Mouse (Mus musculus) layer of hippocampus, postnatal 14 days (tissue): ENCODE results near the gene Kif21a. TPM values are rescaled to one million over a fixed set of nuclear protein-coding genes. Genes with fewer than 3 reads are reported as not detected.

Experiments
- DNase-seq, 2 experiments: peaks; one replicate each; pipeline ENCODE4 v3.0.0; 2021 to 2022; ENCODE audit warnings: low spot score in 2 of 2, mixed read lengths in 1 of 2
- total RNA-seq, 2 experiments: library from RNA; stranded (reverse); gene quantifications; 2 replicates each; pipeline ENCODE4 v1.2.3; 2021

The Kif21a gene
- total RNA-seq, 2 experiments from 2014 or later = 88.5 to 89.6 TPM

- DNase-seq = no peak
Measured at GRCm38 (mm10) chr15:91018861-91019187, 30.9 kb downstream of the Kif21a start.

GRCm38 (mm10) chr15:91018161-91018860, 31.4 kb downstream of the Kif21a start:
- peak; percentile 44 to 83 for DNase-seq

- peak; percentile 29 to 47 for DNase-seq
Measured at GRCm38 (mm10) chr15:91017261-91018160, 32.2 kb downstream of the Kif21a start.

- no peak for DNase-seq
Measured at GRCm38 (mm10) chr15:91016366-91016765, 33.4 kb downstream of the Kif21a start.

- DNase-seq = no peak
Measured at GRCm38 (mm10) chr15:91012793-91013580, 36.8 kb downstream of the Kif21a start.

- no peak for DNase-seq
Measured at GRCm38 (mm10) chr15:91010218-91010617, 39.5 kb downstream of the Kif21a start.

GRCm38 (mm10) chr15:91007123-91007830, 42.5 kb downstream of the Kif21a start:
- no peak for DNase-seq

GRCm38 (mm10) chr15:91004726-91005125, 45.0 kb downstream of the Kif21a start:
- DNase-seq = no peak

- no peak for DNase-seq
Measured at GRCm38 (mm10) chr15:91001037-91001616, 48.6 kb downstream of the Kif21a start.

- no peak for DNase-seq
Measured at GRCm38 (mm10) chr15:91000280-91001036, 49.3 kb downstream of the Kif21a start.

GRCm38 (mm10) chr15:90992871-90993270, 56.9 kb downstream of the Kif21a start:
- peak in 1 of 2 experiments; percentile 18 for DNase-seq

GRCm38 (mm10) chr15:90992388-90992787, 57.4 kb downstream of the Kif21a start:
- no peak for DNase-seq

GRCm38 (mm10) chr15:90991843-90992242, 57.9 kb downstream of the Kif21a start:
- no peak for DNase-seq

GRCm38 (mm10) chr15:90987714-90988250, 62.0 kb downstream of the Kif21a start:
- DNase-seq = peak in 1 of 2 experiments; percentile 13

GRCm38 (mm10) chr15:90975914-90976313, 73.8 kb downstream of the Kif21a start:
- no peak for DNase-seq

GRCm38 (mm10) chr15:90971914-90972767, 77.6 kb downstream of the Kif21a start:
- no peak for DNase-seq

GRCm38 (mm10) chr15:90963320-90963719, 86.4 kb downstream of the Kif21a start:
- no peak for DNase-seq

GRCm38 (mm10) chr15:90962548-90962947, 87.2 kb downstream of the Kif21a start:
- DNase-seq = no peak
